Mouse (Mus musculus): ENCODE data around the gene Tardbp. TPM values are rescaled to one million over a fixed set of nuclear protein-coding genes. Genes with fewer than 3 reads are reported as not detected.

The Tardbp gene
- total and polyA plus RNA-seq, 2 experiments from 2014 or later = 121 to 205 TPM

- TF ChIP-seq CTCF (IDR thresholded peaks at IDR 0.05; ENCODE audit: low read depth) = no peak
- under 1% methylated on average over 57 of the region's 57 CpGs for WGBS
- no peaks in the 10 kb centered on the region for H3K27me3 ChIP-seq (ENCODE audit: insufficient read depth, low read length)
- DNase-seq (ENCODE audit: low spot score) (peak; percentile 65), ATAC-seq (peak; percentile 68)
- peak overlapping the region; percentile 70 for H3K4me2 ChIP-seq (ENCODE audit: low read depth, low read length)
- H3K4me3 ChIP-seq (ENCODE audit: low read length) = peak overlapping the region; percentile 100
- H3K4me1 ChIP-seq (ENCODE audit: insufficient read depth, low read length) = peaks cover 3% of the 10 kb centered on the region; the same call in 1 of the 2 replicates
- H3K9me3 ChIP-seq (ENCODE audit: low read length) = no peaks in the 10 kb centered on the region
- peak overlapping the region; percentile 99 for H3K27ac ChIP-seq
- H3K9ac ChIP-seq (replicated peaks; ENCODE audit: low read length) = peak overlapping the region; percentile 99
- peaks cover 32% of the 10 kb centered on the region for H3K36me3 ChIP-seq (ENCODE audit: insufficient read depth, low read length)
Observed at GRCm38 (mm10) chr4:148625756-148626622, 830 bp downstream of the Tardbp start.

GRCm38 (mm10) chr4:148625010-148625409 lies 1.8 kb downstream of the Tardbp start:
- H3K4me1 ChIP-seq (ENCODE audit: insufficient read depth, low read length) = peaks cover 3% of the 10 kb centered on the region; the same call in 1 of the 2 replicates
- H3K36me3 ChIP-seq (ENCODE audit: insufficient read depth, low read length) = peaks cover 39% of the 10 kb centered on the region
- H3K9ac ChIP-seq (replicated peaks; ENCODE audit: low read length) = no peak overlapping the region
- no peak overlapping the region for H3K4me3 ChIP-seq (ENCODE audit: low read length)
- 86% methylated on average over 10 of the region's 10 CpGs for WGBS
- H3K27me3 ChIP-seq (ENCODE audit: insufficient read depth, low read length) = no peaks in the 10 kb centered on the region
- TF ChIP-seq CTCF (IDR thresholded peaks at IDR 0.05; ENCODE audit: low read depth) = no peak
- H3K4me2 ChIP-seq (ENCODE audit: low read depth, low read length) = peak overlapping the region; percentile 70
- H3K9me3 ChIP-seq (ENCODE audit: low read length) = no peaks in the 10 kb centered on the region
- ATAC-seq (no peak), DNase-seq (ENCODE audit: low spot score) (no peak)
- no peak overlapping the region for H3K27ac ChIP-seq

GRCm38 (mm10) chr4:148623609-148624008 lies 3.2 kb downstream of the Tardbp start:
- no peak overlapping the region for H3K4me2 ChIP-seq (ENCODE audit: low read depth, low read length)
- no peaks in the 10 kb centered on the region for H3K9me3 ChIP-seq (ENCODE audit: low read length)
- no peak overlapping the region for H3K27ac ChIP-seq
- peaks cover 53% of the 10 kb centered on the region for H3K36me3 ChIP-seq (ENCODE audit: insufficient read depth, low read length)
- H3K9ac ChIP-seq (replicated peaks; ENCODE audit: low read length) = no peak overlapping the region
- H3K27me3 ChIP-seq (ENCODE audit: insufficient read depth, low read length) = no peaks in the 10 kb centered on the region
- no peak for ATAC-seq
- peaks cover 3% of the 10 kb centered on the region; the same call in 1 of the 2 replicates for H3K4me1 ChIP-seq (ENCODE audit: insufficient read depth, low read length)
- 86% methylated on average over 4 of the region's 4 CpGs for WGBS
- no peak for DNase-seq (ENCODE audit: low spot score)
- no peak for TF ChIP-seq CTCF (IDR thresholded peaks at IDR 0.05; ENCODE audit: low read depth)
- H3K4me3 ChIP-seq (ENCODE audit: low read length) = no peak overlapping the region

- H3K9me3 ChIP-seq (ENCODE audit: low read length) = no peaks in the 10 kb centered on the region
- no peak for TF ChIP-seq CTCF (IDR thresholded peaks at IDR 0.05; ENCODE audit: low read depth)
- H3K4me2 ChIP-seq (ENCODE audit: low read depth, low read length) = no peak overlapping the region
- H3K27me3 ChIP-seq (ENCODE audit: insufficient read depth, low read length) = no peaks in the 10 kb centered on the region
- H3K4me1 ChIP-seq (ENCODE audit: insufficient read depth, low read length) = peaks cover 3% of the 10 kb centered on the region; the same call in 1 of the 2 replicates
- ATAC-seq = no peak
- no peak overlapping the region for H3K27ac ChIP-seq
- no peak overlapping the region for H3K9ac ChIP-seq (replicated peaks; ENCODE audit: low read length)
- DNase-seq (ENCODE audit: low spot score) = no peak
- H3K4me3 ChIP-seq (ENCODE audit: low read length) = no peak overlapping the region
- 95% methylated on average over 4 of the region's 4 CpGs for WGBS
- peaks cover 56% of the 10 kb centered on the region for H3K36me3 ChIP-seq (ENCODE audit: insufficient read depth, low read length)
Observed at GRCm38 (mm10) chr4:148622485-148622884, 4.3 kb downstream of the Tardbp start.

GRCm38 (mm10) chr4:148620718-148621117 lies 6.1 kb downstream of the Tardbp start:
- no peak for DNase-seq (ENCODE audit: low spot score)

GRCm38 (mm10) chr4:148619805-148620204 lies 7.0 kb downstream of the Tardbp start:
- no peak for TF ChIP-seq CTCF (IDR thresholded peaks at IDR 0.05; ENCODE audit: low read depth)
- Histone ChIP-seq H3K27ac (no peak overlapping the region), H3K36me3 (ENCODE audit: insufficient read depth, low read length) (peaks cover 67% of the 10 kb centered on the region), H3K9me3 (ENCODE audit: low read length) (no peaks in the 10 kb centered on the region), H3K9ac (replicated peaks; ENCODE audit: low read length) (no peak overlapping the region), H3K4me1 (ENCODE audit: insufficient read depth, low read length) (no peaks in the 10 kb centered on the region), H3K4me2 (ENCODE audit: low read depth, low read length) (no peak overlapping the region), H3K4me3 (ENCODE audit: low read length) (no peak overlapping the region), H3K27me3 (ENCODE audit: insufficient read depth, low read length) (no peaks in the 10 kb centered on the region)
- 84% methylated on average over 1 of the region's 1 CpGs for WGBS
- no peak for ATAC-seq
- DNase-seq (ENCODE audit: low spot score) = no peak

More at GRCm38 (mm10) chr4:148620718-148621117, 6.1 kb downstream of the Tardbp start:
- Histone ChIP-seq H3K4me1 (ENCODE audit: insufficient read depth, low read length) (no peaks in the 10 kb centered on the region), H3K36me3 (ENCODE audit: insufficient read depth, low read length) (peaks cover 63% of the 10 kb centered on the region), H3K9ac (replicated peaks; ENCODE audit: low read length) (no peak overlapping the region), H3K4me3 (ENCODE audit: low read length) (no peak overlapping the region), H3K9me3 (ENCODE audit: low read length) (no peaks in the 10 kb centered on the region), H3K27ac (no peak overlapping the region), H3K27me3 (ENCODE audit: insufficient read depth, low read length) (no peaks in the 10 kb centered on the region), H3K4me2 (ENCODE audit: low read depth, low read length) (no peak overlapping the region)
- WGBS = 93% methylated on average over 1 of the region's 1 CpGs
- no peak for ATAC-seq
- TF ChIP-seq CTCF (IDR thresholded peaks at IDR 0.05; ENCODE audit: low read depth) = no peak

GRCm38 (mm10) chr4:148613738-148614137 lies 13.1 kb downstream of the Tardbp start:
- no peaks in the 10 kb centered on the region for H3K4me1 ChIP-seq (ENCODE audit: insufficient read depth, low read length)
- H3K9me3 ChIP-seq (ENCODE audit: low read length) = no peaks in the 10 kb centered on the region
- ATAC-seq = no peak
- no peak overlapping the region for H3K9ac ChIP-seq (replicated peaks; ENCODE audit: low read length)
- H3K27me3 ChIP-seq (ENCODE audit: insufficient read depth, low read length) = no peaks in the 10 kb centered on the region
- no peak overlapping the region for H3K27ac ChIP-seq
- no peak overlapping the region for H3K4me2 ChIP-seq (ENCODE audit: low read depth, low read length)
- H3K36me3 ChIP-seq (ENCODE audit: insufficient read depth, low read length) = peaks cover 16% of the 10 kb centered on the region
- 42% methylated on average over 9 of the region's 9 CpGs for WGBS
- no peak for DNase-seq (ENCODE audit: low spot score)
- no peak for TF ChIP-seq CTCF (IDR thresholded peaks at IDR 0.05; ENCODE audit: low read depth)
- H3K4me3 ChIP-seq (ENCODE audit: low read length) = no peak overlapping the region
